Mouse (Mus musculus) heart, postnatal 0 days (tissue): ENCODE measurements around the gene Olfr913. TPM values are rescaled to one million over a fixed set of nuclear protein-coding genes. Genes with fewer than 3 reads are reported as not detected.

Source experiments
- ATAC-seq: fragments of 200-750 bp; cut with Nextera tagmentation; 2 replicates; pipeline ENCODE4 v1.8.0; 2017; ENCODE audit warnings: low read depth, moderate number of reproducible peaks, moderate library complexity; ENCODE audit not compliant: insufficient read depth
- DNase-seq: peaks from one replicate; pipeline ENCODE4 v3.0.0-alpha.2; 2016; ENCODE audit warnings: low spot score
- H3K27ac ChIP-seq: fragments of 300-500 bp; sonication (generic); 2 replicates; pipeline ENCODE4 v1.5.1; 2014; ENCODE audit warnings: low read depth, mild to moderate bottlenecking
- H3K27me3 ChIP-seq: fragments of 300-500 bp; sonication (generic); 2 replicates; pipeline ENCODE4 v1.6.1; 2014; ENCODE audit warnings: low read length, mixed read lengths; ENCODE audit not compliant: control insufficient read depth, insufficient read depth
- H3K36me3 ChIP-seq: fragments of 300-500 bp; sonication (generic); replicated peaks from 2 replicates; pipeline ENCODE4 v1.6.1; 2014; ENCODE audit warnings: low read length, mixed read lengths; ENCODE audit not compliant: control insufficient read depth, insufficient read depth
- H3K4me1 ChIP-seq: fragments of 300-500 bp; sonication (generic); 2 replicates; pipeline ENCODE4 v1.6.1; 2014; ENCODE audit warnings: antibody characterized with exemption; ENCODE audit not compliant: control insufficient read depth, insufficient read depth
- H3K4me2 ChIP-seq: fragments of 300-500 bp; sonication (generic); 2 replicates; pipeline ENCODE4 v1.6.1; 2014; ENCODE audit warnings: low read depth, mild to moderate bottlenecking, low read length, moderate library complexity
- H3K4me3 ChIP-seq: fragments of 300-500 bp; sonication (generic); 2 replicates; pipeline ENCODE4 v1.5.1; 2014; ENCODE audit warnings: low read depth, low read length
- H3K9ac ChIP-seq: fragments of 300-500 bp; sonication (generic); replicated peaks from 2 replicates; pipeline ENCODE4 v1.6.1; 2014; ENCODE audit warnings: low read depth, low read length, mixed read lengths
- H3K9me3 ChIP-seq: fragments of 300-500 bp; sonication (generic); replicated peaks from 2 replicates; pipeline ENCODE4 v1.6.1; 2016; ENCODE audit warnings: low read length; ENCODE audit not compliant: control insufficient read depth
- CTCF ChIP-seq: IDR thresholded peaks from 2 replicates; pipeline ENCODE4 v1.5.1; 2016; ENCODE audit warnings: antibody characterized with exemption, control low read depth, low read depth
- EP300 ChIP-seq: IDR thresholded peaks from 2 replicates; pipeline ENCODE4 v1.6.1; 2016; ENCODE audit warnings: antibody characterized with exemption, low read depth
- WGBS: fragments of 180-500 bp; shearing (Covaris S2); extraction: QIAGEN DNeasy Blood & Tissue Kit; methylation state at CpG from one replicate; pipeline ENCODE4 v1.1.7; 2014; 5-methylcytosine and 5-hydroxymethylcytosine counted together
- polyA plus RNA-seq: library from polyadenylated mRNA; unstranded; fragments of >200 nt; fragmentation: Nextera tagmentation; extraction: Ambion mirVana; gene quantifications from 2 replicates; pipeline ENCODE4 v1.2.1, GENCODE M21; 2015
- total RNA-seq: library from RNA; depleted of rRNA; stranded (reverse); fragments of >200 nt; gene quantifications from 2 replicates; pipeline ENCODE4 v1.2.3, GENCODE M21; 2014; ENCODE audit warnings: low replicate concordance; rRNA removed

Gene Olfr913
- total RNA-seq (not detected in 2 replicates), polyA plus RNA-seq (not detected in 2 replicates)

DNA sequence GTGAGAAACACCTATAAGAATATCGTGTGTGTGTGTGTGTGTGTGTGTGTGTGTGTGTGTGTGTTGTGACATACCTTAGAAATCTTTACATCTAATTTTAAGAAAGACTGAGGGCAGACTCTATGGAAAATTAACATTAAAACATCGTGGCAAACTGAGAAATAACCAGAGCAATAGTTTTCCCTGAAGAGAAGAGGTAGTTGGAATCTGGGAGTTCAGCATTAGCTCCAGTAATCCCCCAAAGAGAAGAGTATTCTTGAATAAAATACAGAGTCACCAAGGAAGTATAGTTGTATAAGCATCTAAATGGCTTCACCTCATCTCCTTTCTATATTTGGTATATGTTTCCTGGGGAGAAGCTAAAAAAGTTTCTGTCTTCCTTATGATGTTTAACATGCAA lies at the start of gene Olfr913:
Gene Olfr913 (plus strand): TSS at position 301 of the 400 bp plus-strand sequence.
- no peaks in the 10 kb centered on the region for H3K27me3 ChIP-seq
- DNase-seq (no peak), ATAC-seq (no peak)
- no peaks in the 10 kb centered on the region for H3K36me3 ChIP-seq
- no peak for TF ChIP-seq EP300
- TF ChIP-seq CTCF, result no peak
- no peak within 1 kb of the TSS for H3K4me3 ChIP-seq
- H3K27ac ChIP-seq, result no peak within 1 kb of the TSS
- no peaks in the 10 kb centered on the region for H3K9me3 ChIP-seq
- WGBS, result 26% methylated on average over 2 of the region's 2 CpGs
- H3K9ac ChIP-seq, result no peak within 1 kb of the TSS
- H3K4me1 ChIP-seq, result no peaks in the 10 kb centered on the region
- no peak within 1 kb of the TSS for H3K4me2 ChIP-seq

DNA sequence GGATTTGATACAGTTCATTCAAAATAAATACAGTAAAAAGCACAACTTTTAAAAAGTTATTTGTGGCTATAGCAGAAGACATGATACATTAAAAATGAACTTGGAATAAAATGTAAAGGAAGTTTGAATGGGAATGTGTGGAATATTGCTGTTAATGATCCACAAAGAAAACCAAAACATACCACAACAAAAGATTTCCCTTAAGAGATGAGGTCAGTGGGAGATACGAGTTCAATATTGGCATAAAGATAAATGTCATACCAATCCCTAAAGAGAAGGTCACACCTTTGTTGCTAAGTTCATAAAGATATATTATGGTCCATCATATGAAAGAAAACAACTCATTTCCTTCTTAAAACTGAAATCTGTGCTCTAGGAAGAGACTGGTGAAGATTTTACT lies 12.7 kb upstream of the Olfr913 start, which contains the start of gene Olfr912:
Gene Olfr912 (plus strand): TSS at position 301 of the 400 bp plus-strand sequence.
- Histone ChIP-seq H3K9me3 (no peaks in the 10 kb centered on the region), H3K4me1 (no peaks in the 10 kb centered on the region), H3K27ac (no peak within 1 kb of the TSS), H3K36me3 (no peaks in the 10 kb centered on the region), H3K4me2 (no peak within 1 kb of the TSS), H3K27me3 (no peaks in the 10 kb centered on the region), H3K9ac (no peak within 1 kb of the TSS), H3K4me3 (no peak within 1 kb of the TSS)
- ATAC-seq, result no peak
- TF ChIP-seq CTCF (no peak), EP300 (no peak)
- no peak for DNase-seq
- WGBS, result 51% methylated on average over 1 of the region's 1 CpGs

DNA sequence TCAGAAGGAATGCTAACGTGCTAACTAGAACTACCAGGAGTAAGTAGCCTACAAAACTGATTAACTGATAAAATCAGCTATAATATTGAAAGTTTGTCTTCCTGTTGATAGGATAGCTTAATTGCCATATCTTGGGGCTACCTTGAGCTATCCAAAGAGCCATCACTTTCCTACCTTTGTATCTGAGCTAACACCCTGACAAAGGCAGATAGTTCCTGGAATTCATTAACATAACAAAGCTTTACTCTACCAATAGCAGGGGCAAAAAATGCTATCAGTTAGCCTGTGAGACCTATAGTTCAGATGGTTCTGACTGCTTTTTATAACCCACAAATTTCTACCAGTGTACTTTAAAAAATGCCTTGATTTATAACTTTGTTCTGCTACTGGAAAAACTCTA lies 1.5 kb upstream of the Olfr913 start:
- ATAC-seq (no peak), DNase-seq (no peak)
- H3K27me3 ChIP-seq, result no peaks in the 10 kb centered on the region
- no peak overlapping the region for H3K4me2 ChIP-seq
- no peaks in the 10 kb centered on the region for H3K9me3 ChIP-seq
- H3K9ac ChIP-seq, result no peak overlapping the region
- TF ChIP-seq EP300 (no peak), CTCF (no peak)
- H3K4me1 ChIP-seq, result no peaks in the 10 kb centered on the region
- no peak overlapping the region for H3K27ac ChIP-seq
- WGBS, result 24% methylated on average over 1 of the region's 1 CpGs
- H3K36me3 ChIP-seq, result no peaks in the 10 kb centered on the region
- no peak overlapping the region for H3K4me3 ChIP-seq

DNA sequence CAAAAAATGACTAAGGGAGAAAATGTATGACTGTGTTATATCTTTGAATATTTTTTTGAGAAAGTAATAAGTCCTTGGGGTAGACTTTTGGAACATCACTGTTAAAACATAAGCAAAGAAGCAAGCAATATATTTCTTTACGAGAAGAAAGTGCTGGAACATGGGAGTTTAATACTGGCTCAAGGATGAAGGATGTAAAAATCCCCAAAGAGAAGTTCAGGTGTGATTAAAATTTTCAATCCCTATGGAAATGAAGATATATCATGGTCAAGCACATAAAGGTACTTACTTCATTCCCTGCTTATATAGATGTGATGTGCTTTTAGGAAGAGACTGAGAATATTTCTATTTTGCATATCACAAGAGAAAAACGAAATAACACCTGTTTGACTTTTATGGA lies 12.2 kb downstream of the Olfr913 start, which contains the start of gene Olfr914:
Gene Olfr914 (plus strand): TSS at position 301 of the 400 bp plus-strand sequence.
- 44% methylated on average over 2 of the region's 2 CpGs for WGBS
- no peak for ATAC-seq
- no peak for TF ChIP-seq EP300
- TF ChIP-seq CTCF, result no peak

DNA sequence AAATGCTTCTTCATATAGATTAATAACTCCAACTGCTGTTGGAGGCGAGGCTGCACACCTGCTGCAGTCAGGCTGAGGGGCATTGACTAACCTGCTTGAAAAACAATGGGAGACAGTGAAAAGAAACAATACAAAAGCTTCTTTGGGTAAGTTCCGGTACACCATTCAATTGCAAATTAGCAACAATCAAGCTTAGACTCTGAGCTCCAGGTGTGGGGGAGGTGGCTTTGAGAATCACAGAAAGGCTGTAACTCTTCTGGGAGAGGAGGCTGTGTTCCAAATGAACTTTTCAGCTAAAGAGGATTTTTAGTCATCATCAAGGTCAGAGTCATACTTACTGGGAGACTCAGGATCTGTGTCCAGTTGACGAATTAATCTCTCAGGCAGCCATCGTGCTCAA lies 39.8 kb downstream of the Olfr913 start:
- TF ChIP-seq EP300 (no peak), CTCF (no peak)
- no peak overlapping the region for H3K4me2 ChIP-seq
- H3K9ac ChIP-seq, result no peak overlapping the region
- no peak overlapping the region for H3K27ac ChIP-seq
- H3K4me3 ChIP-seq, result no peak overlapping the region
- no peaks in the 10 kb centered on the region for H3K27me3 ChIP-seq
- DNase-seq, result no peak
- no peak for ATAC-seq
- no peaks in the 10 kb centered on the region for H3K36me3 ChIP-seq
- 74% methylated on average over 4 of the region's 4 CpGs for WGBS
- 0 out of 2 replicates have a peak, but pooled peaks cover 4% of the 10 kb centered on the region for H3K9me3 ChIP-seq
- H3K4me1 ChIP-seq, result no peaks in the 10 kb centered on the region

More for the DNA sequence above, 12.2 kb downstream of the Olfr913 start, which contains the start of gene Olfr914:
- DNase-seq, result no peak
- Histone ChIP-seq H3K9me3 (no peaks in the 10 kb centered on the region), H3K27ac (no peak within 1 kb of the TSS), H3K36me3 (no peaks in the 10 kb centered on the region), H3K4me1 (no peaks in the 10 kb centered on the region), H3K4me3 (no peak within 1 kb of the TSS), H3K4me2 (no peak within 1 kb of the TSS), H3K27me3 (no peaks in the 10 kb centered on the region), H3K9ac (no peak within 1 kb of the TSS)

Other genes starting within 250 kb of the Olfr913 start
- gene Olfr898, start 244.3 kb upstream of the Olfr913 start, total RNA-seq, result not detected in 2 replicates
- gene Olfr898, start 244.3 kb upstream of the Olfr913 start, polyA plus RNA-seq, result not detected in 2 replicates
- not detected in 2 replicates for gene Olfr250, start 225.9 kb upstream of the Olfr913 start, total RNA-seq
- not detected in 2 replicates for gene Olfr250, start 225.9 kb upstream of the Olfr913 start, polyA plus RNA-seq
- gene Olfr251, start 215.7 kb upstream of the Olfr913 start, total RNA-seq, result not detected in 2 replicates
- gene Olfr251, start 215.7 kb upstream of the Olfr913 start, polyA plus RNA-seq, result not detected in 2 replicates
- not detected in 2 replicates for gene Olfr147, start 191.1 kb upstream of the Olfr913 start, total RNA-seq
- not detected in 2 replicates for gene Olfr147, start 191.1 kb upstream of the Olfr913 start, polyA plus RNA-seq
- gene Olfr901, start 163.3 kb upstream of the Olfr913 start, total RNA-seq, result not detected in 2 replicates
- not detected in 2 replicates for gene Olfr901, start 163.3 kb upstream of the Olfr913 start, polyA plus RNA-seq
- not detected in 2 replicates for gene Olfr902, start 145.1 kb upstream of the Olfr913 start, total RNA-seq
- not detected in 2 replicates for gene Olfr902, start 145.1 kb upstream of the Olfr913 start, polyA plus RNA-seq
- not detected in 2 replicates for gene Olfr904, start 129.6 kb upstream of the Olfr913 start, total RNA-seq
- gene Olfr904, start 129.6 kb upstream of the Olfr913 start, polyA plus RNA-seq, result not detected in 2 replicates
- not detected in 2 replicates for gene Olfr905, start 121.7 kb upstream of the Olfr913 start, total RNA-seq
- gene Olfr905, start 121.7 kb upstream of the Olfr913 start, polyA plus RNA-seq, result not detected in 2 replicates
- gene Olfr906, start 105.7 kb upstream of the Olfr913 start, total RNA-seq, result not detected in 2 replicates
- not detected in 2 replicates for gene Olfr906, start 105.7 kb upstream of the Olfr913 start, polyA plus RNA-seq
- not detected in 2 replicates for gene Olfr907, start 97.0 kb upstream of the Olfr913 start, total RNA-seq
- not detected in 2 replicates for gene Olfr907, start 97.0 kb upstream of the Olfr913 start, polyA plus RNA-seq
- not detected in 2 replicates for gene Olfr911-ps1, start 71.2 kb upstream of the Olfr913 start, total RNA-seq
- not detected in 2 replicates for gene Olfr911-ps1, start 71.2 kb upstream of the Olfr913 start, polyA plus RNA-seq
- gene Olfr910, start 54.9 kb upstream of the Olfr913 start, total RNA-seq, result not detected in 2 replicates
- not detected in 2 replicates for gene Olfr910, start 54.9 kb upstream of the Olfr913 start, polyA plus RNA-seq
- not detected in 2 replicates for gene Olfr912, start 12.6 kb upstream of the Olfr913 start, total RNA-seq
- gene Olfr912, start 12.6 kb upstream of the Olfr913 start, polyA plus RNA-seq, result not detected in 2 replicates
- not detected in 2 replicates for gene Olfr914, start 12.3 kb downstream of the Olfr913 start, total RNA-seq
- gene Olfr914, start 12.3 kb downstream of the Olfr913 start, polyA plus RNA-seq, result not detected in 2 replicates
- gene Olfr916, start 67.1 kb downstream of the Olfr913 start, total RNA-seq, result not detected in 2 replicates
- not detected in 2 replicates for gene Olfr916, start 67.1 kb downstream of the Olfr913 start, polyA plus RNA-seq
- gene Olfr917, start 73.1 kb downstream of the Olfr913 start, total RNA-seq, result not detected in 2 replicates
- not detected in 2 replicates for gene Olfr917, start 73.1 kb downstream of the Olfr913 start, polyA plus RNA-seq
- gene Olfr918, start 81.8 kb downstream of the Olfr913 start, total RNA-seq, result not detected in 2 replicates
- not detected in 2 replicates for gene Olfr918, start 81.8 kb downstream of the Olfr913 start, polyA plus RNA-seq
- gene Olfr919, start 110.9 kb downstream of the Olfr913 start, total RNA-seq, result not detected in 2 replicates
- not detected in 2 replicates for gene Olfr919, start 110.9 kb downstream of the Olfr913 start, polyA plus RNA-seq
- gene Vwa5a, start 125.5 kb downstream of the Olfr913 start, total RNA-seq, result 33.4 and 43.1 TPM in 2 replicates
- gene Vwa5a, start 125.5 kb downstream of the Olfr913 start, polyA plus RNA-seq, result 17.1 and 18.5 TPM in 2 replicates
- 0.19 and 0.80 TPM in 2 replicates for gene Olfr920, start 159.5 kb downstream of the Olfr913 start, total RNA-seq
- 0.03 and 0.04 TPM in 2 replicates for gene Olfr920, start 159.5 kb downstream of the Olfr913 start, polyA plus RNA-seq
- gene Olfr921, start 180.3 kb downstream of the Olfr913 start, total RNA-seq, result not detected in 2 replicates
- not detected in 2 replicates for gene Olfr921, start 180.3 kb downstream of the Olfr913 start, polyA plus RNA-seq
- gene Olfr922, start 221.9 kb downstream of the Olfr913 start, total RNA-seq, result not detected in 2 replicates
- not detected in 2 replicates for gene Olfr922, start 221.9 kb downstream of the Olfr913 start, polyA plus RNA-seq
- gene Olfr923, start 233.8 kb downstream of the Olfr913 start, total RNA-seq, result not detected in 2 replicates
- gene Olfr923, start 233.8 kb downstream of the Olfr913 start, polyA plus RNA-seq, result not detected in 2 replicates